ENCODE assay signal across 26 mouse cellular contexts in the genomic region with DNA sequence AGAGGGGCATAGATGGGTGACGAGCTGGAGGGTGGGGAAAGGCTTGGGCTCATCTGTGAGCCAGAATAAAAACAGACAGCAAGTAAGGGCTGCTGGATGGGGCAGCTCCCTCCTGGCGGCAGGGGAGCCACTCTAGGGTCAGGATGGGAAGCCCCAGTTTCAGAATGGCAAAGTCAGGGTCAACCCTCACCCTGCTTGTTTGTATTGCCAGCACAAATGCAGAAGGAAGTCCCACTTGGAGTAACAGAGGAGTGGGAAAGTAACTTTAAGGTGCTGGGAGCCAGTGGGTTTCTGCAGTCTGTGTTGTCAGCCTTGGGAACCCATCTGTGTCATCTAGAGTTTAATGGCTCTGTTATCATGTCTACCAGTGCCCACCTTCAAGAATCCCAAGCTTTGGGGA.
"Had no signal": no experiment of that assay in that cellular context is flagged by ENCODE, and none has a peak within 500 bp of the region (broad histone marks: within the 10 kb centered on the region; RNA-seq: fewer than 3 reads in every experiment).

No protein-coding gene starts in this region.

- H3K4me3 ChIP-seq: embryonic facial prominence, embryonic 10.5 days; embryonic facial prominence, embryonic 12.5 days; embryonic facial prominence, embryonic 13.5 days; embryonic facial prominence, embryonic 15.5 days; erythroblast, embryonic 14.5 days; forebrain, embryonic 10.5 days; forebrain, embryonic 12.5 days; forebrain, embryonic 13.5 days; forebrain, embryonic 15.5 days; gastrocnemius, adult 2 months had no signal

- H3K9me3 ChIP-seq: embryonic facial prominence, embryonic 10.5 days; embryonic facial prominence, embryonic 12.5 days; embryonic facial prominence, embryonic 13.5 days; embryonic facial prominence, embryonic 15.5 days; forebrain, embryonic 10.5 days; forebrain, embryonic 12.5 days; forebrain, embryonic 13.5 days; forebrain, embryonic 15.5 days had no signal

- H3K27ac ChIP-seq: embryonic facial prominence, embryonic 10.5 days; embryonic facial prominence, embryonic 12.5 days; embryonic facial prominence, embryonic 13.5 days; embryonic facial prominence, embryonic 15.5 days; forebrain, embryonic 10.5 days; forebrain, embryonic 12.5 days; forebrain, embryonic 13.5 days; forebrain, embryonic 15.5 days; gastrocnemius, adult 2 months had no signal

- H3K4me1 ChIP-seq: embryonic facial prominence, embryonic 10.5 days; embryonic facial prominence, embryonic 12.5 days; embryonic facial prominence, embryonic 13.5 days; embryonic facial prominence, embryonic 15.5 days; forebrain, embryonic 10.5 days; forebrain, embryonic 12.5 days; forebrain, embryonic 13.5 days; forebrain, embryonic 15.5 days had no signal

- H3K36me3 ChIP-seq: embryonic facial prominence, embryonic 10.5 days; embryonic facial prominence, embryonic 12.5 days; embryonic facial prominence, embryonic 13.5 days; embryonic facial prominence, embryonic 15.5 days; forebrain, embryonic 15.5 days had no signal

- H3K27me3 ChIP-seq: embryonic facial prominence, embryonic 12.5 days; embryonic facial prominence, embryonic 13.5 days; embryonic facial prominence, embryonic 15.5 days; forebrain, embryonic 13.5 days; forebrain, embryonic 15.5 days had no signal

- DNase-seq: cerebellum, adult 18-20 months; cerebellum, adult 2 months; cerebellum, adult 8-10 months; cerebellum, adult 9-10 months; cerebellum, adult 9-11 months; cerebellum, postnatal 10 days; cerebellum, postnatal 14 days; cerebellum, postnatal 25 days; cerebellum, postnatal 36 days; embryo, embryonic 11 days; forebrain, postnatal 0 days; gastrocnemius, adult 2 months; gastrocnemius, postnatal 10 days; gastrocnemius, postnatal 14 days; gastrocnemius, postnatal 25 days; gastrocnemius, postnatal 36 days; heart, adult 18-20 months had no signal
